Mouse (Mus musculus) c-Kit-negative CD71-positive TER-119-positive erythroid progenitor cells, embryonic 14.5 days (primary cell): Measurements from ENCODE around the gene Atp2a2.
A peak's percentile ranks its signal among the peaks of the same experiment; 100 is the strongest.
"Not testable (repeated sequence)": the region's sequence is repeated elsewhere in the genome, so short reads cannot be mapped to it uniquely, and the experiment has no call there.

Source experiments
- DNase-seq: peaks from one replicate; pipeline ENCODE4 v3.0.0-alpha.2; 2013; ENCODE audit warnings: low read depth, low spot score

Gene Atp2a2

GRCm38 (mm10) chr5:122450913-122451317 is 51.1 kb downstream of the Atp2a2 start:
- DNase-seq, result no peak

- DNase-seq, result no peak
Observed at GRCm38 (mm10) chr5:122449946-122450345, 52.1 kb downstream of the Atp2a2 start.

GRCm38 (mm10) chr5:122448869-122449268 is 53.2 kb downstream of the Atp2a2 start:
- DNase-seq, result no peak

GRCm38 (mm10) chr5:122447857-122448256 is 54.2 kb downstream of the Atp2a2 start:
- DNase-seq, result no peak

DNA sequence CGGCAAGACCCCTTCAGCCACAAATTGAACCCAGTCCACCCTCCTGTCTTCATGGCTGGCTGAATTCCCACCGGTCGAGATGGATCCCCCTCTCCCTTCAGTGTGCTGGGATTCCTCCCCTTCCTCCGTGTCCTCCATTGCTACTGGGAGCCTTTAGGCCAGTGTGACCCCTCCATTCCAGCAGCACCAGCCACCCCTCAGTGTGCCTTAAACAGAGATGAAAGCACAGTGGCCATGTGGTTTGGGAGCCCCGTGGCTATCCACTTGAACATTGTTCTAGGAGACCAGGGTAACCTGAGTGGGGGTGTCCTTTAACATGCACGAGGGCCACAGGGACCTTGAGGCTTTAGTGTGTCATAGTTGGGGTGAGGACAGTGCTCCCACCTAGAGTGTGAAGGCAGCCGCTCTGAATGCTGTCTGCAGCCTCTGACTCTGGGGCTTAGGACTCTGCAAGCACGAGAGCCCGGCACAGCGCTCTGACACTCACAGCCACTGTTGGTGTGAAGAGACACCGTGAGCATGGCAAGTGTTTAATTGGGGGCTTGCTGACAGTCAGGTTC is 56.9 kb downstream of the Atp2a2 start:
- no peak for DNase-seq

DNA sequence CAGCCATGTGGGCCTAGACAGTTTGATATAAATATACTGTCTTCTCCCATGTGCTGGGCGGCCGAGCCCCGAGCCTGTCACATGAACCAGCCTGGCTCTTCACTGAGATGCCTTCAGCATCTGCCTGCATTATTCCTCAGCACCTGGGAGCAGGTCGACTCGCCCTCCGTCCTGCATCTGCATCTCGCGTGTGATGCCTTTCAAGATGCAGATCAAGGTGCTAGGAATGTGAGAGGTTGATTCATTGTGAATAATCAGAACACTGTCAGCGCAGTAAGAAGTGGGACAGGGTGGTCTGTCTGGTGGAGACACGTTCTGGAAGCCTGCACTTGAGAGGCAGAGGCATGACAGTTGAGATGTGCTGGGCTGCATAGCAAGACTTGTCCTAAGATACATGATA is 57.5 kb downstream of the Atp2a2 start:
- DNase-seq, result no peak

DNA sequence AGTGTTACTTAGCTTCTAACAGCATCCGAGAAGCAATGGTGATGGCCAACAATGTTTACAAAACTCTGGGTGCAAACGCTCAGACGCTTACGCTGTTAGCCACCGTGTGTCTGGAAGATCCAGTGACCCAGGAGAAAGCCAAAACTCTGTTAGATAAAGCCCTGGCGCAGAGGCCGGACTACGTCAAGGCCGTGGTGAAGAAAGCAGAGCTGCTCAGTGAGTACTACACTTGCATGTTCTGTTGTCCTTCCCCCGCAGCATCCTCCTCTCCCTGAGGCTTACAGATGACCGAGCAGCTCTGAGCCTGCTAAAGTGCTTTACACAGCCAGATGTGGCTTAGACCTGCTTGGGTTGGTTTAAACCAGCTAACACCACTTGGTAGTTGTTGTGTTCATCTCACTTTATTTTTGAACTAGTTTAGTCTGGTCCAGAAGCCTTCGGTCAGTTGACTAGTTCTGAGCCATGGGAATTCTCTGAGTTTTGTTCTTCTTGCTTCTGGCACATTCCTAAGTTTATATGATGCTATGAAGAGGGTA is 61.9 kb downstream of the Atp2a2 start:
- no peak for DNase-seq

- DNase-seq, result no peak
Observed at GRCm38 (mm10) chr5:122439400-122440094, 62.5 kb downstream of the Atp2a2 start.

- no peak for DNase-seq
Observed at GRCm38 (mm10) chr5:122434541-122434940, 67.5 kb downstream of the Atp2a2 start.

DNA sequence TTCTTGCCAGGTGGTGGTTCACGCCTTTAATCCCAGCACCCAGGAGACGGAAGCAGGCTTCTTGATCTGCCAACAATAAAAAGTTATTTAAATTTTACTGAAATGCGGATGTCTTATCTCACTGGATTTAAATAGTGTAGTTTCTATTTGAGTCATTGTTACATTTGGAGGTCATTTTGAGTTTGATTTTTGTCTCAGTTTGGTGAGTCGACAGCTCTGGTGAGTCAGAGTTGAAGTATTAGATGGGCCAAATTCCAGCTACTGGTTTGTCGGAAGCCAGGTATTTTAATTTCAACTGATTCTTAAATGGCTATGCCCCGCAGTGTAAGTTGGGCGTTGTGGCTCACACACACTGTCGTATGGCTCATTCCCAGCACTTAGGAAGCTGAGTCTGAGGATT is 70.8 kb downstream of the Atp2a2 start:
- no peak for DNase-seq

GRCm38 (mm10) chr5:122430036-122430775 is 71.8 kb downstream of the Atp2a2 start:
- no peak for DNase-seq

- no peak for DNase-seq
Observed at GRCm38 (mm10) chr5:122425550-122425949, 76.5 kb downstream of the Atp2a2 start.

GRCm38 (mm10) chr5:122423083-122423482 is 78.9 kb downstream of the Atp2a2 start:
- DNase-seq, result no peak

DNA sequence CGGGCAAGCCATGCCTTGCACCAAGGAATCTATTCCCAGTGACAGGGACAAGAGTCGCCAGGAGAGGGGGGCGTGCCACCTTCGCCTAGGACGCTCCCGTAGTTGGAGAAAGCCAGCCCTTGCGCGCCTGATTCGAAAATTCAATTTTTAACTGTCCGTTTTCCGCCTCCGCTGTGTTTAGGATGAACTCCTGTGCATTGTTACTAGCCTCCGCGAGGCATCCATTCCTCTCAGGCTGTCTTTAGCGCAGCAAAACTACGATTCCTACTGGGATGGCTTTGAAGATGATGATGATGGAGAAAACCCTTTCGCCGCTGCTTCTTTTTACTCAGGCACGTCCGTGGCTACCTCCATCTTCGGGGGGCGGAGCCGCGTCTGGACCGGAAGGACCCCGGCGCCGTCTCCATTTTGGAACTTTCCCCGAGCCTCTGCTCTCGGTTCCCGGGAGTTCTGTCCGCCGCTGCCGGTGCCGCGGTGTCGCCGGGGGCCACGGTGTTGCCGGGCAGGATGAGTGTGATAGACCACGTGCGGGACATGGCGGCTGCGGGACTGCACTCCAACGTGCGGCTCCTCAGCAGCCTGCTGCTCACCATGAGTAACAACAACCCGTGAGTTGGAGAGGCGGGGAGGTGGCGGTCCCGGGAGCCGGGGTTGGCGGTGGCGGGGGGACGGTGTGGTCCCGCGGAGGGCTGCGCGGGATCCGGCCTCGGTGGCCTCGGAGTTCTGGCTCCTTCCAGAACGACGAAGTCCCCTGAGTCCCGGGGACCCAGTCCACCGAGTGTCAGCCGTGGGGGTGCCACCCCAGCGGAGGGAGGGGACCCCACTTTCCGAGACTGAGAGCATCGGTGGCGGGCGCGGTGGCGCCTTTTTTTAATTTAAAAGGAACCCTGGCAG is 79.7 kb downstream of the Atp2a2 start:
- peak; percentile 86 for DNase-seq

DNA sequence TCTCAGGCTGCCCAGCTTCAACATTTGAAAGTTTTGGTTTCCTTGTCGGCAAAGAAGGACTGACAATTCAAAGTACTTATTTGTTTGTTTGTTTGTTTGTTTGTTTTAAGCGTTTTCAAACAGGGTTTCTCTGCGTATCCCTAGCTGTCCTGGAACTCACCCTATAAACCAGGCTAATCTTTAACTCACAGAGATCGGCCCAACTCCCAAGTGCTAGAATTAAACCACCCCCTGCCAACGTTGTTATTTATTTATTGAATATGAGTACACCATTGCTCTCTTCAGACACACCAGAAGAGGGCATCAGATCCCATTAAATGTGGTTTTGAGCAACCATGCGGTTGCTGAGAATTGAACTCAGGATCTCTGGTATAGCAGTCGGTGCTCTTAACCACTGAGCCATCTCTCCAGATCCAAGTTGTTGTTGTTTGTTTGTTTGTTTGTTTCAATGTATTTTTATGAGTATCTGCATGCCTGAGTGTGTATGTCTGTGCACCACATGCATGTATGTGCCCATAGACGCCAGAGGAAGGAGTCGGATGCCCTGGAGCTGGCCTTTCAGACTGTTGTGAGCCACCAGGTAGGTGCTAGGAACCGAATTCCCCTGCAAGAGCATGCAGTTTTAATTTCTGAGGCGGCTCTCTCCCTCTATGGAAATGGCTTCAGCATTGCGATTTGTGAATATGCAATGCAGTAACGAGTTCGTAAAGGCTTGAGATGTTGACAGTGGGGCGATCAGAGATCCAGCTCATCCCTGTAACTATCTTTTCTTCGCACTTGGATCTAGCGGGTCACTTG is 80.6 kb downstream of the Atp2a2 start, which contains the start of gene Anapc7:
Anapc7 (plus strand) TSS at position 423 of the 798 bp plus-strand sequence.
- no peak for DNase-seq

DNA sequence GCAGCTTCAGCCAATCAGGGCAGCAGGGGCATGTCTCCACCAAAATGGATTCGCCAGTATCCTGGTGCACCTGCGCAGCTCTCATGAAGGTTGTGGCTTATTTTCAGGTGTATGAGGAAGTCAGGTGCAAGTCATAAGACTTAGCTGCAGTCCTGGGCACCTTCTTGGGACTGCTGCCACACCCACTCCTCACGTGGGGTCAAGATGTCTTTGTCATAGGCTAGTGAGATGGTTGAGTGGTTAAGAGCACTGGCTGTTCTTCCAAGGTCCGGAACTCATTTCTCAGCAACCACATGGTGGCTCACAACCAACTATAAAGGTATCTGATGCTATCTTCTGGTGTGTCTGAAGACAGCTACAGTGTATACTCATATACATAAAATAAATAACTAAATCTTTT is 81.3 kb downstream of the Atp2a2 start:
- DNase-seq, result not testable (repeated sequence)

DNA sequence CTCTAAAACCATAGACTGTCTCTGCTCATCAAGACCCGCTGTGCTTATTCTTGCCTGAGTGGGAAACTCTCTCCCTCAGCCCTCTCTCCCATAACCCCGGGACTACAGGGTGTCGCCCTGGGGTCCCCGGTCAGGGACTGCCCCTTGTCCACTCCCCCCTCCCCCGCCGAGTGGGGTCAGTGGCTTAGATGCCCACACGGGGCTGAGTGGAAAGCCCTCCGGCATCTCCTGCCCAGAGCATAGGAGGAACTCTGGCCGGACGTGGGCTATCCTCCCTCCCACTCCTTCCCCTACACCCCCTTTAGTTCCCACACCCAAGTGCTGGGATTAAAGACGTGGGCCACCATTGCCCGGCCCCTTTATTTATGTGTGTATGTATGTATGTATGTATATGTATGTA is 86.6 kb downstream of the Atp2a2 start:
- no peak for DNase-seq

DNA sequence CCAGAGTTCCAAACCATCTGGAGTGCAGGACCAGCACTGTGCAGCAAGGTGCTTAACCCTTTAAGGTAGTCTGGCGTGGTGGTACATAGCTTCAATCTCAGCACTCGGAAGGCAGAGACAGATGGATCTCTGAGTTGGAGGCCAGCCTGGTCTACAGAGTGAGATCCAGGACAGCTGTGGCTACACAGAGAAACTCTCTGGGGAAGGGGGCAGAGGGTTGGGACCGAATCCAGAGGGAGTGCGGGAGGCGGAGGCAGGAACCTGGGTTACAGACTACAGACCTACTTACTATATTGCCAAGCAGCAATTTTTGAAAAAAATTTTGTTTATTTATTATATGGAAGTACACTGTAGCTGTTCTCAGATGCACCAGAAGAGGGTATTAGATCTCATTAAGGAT is 87.7 kb downstream of the Atp2a2 start:
- no peak for DNase-seq

- DNase-seq, result no peak
Observed at GRCm38 (mm10) chr5:122412826-122413225, 89.2 kb downstream of the Atp2a2 start.

DNA sequence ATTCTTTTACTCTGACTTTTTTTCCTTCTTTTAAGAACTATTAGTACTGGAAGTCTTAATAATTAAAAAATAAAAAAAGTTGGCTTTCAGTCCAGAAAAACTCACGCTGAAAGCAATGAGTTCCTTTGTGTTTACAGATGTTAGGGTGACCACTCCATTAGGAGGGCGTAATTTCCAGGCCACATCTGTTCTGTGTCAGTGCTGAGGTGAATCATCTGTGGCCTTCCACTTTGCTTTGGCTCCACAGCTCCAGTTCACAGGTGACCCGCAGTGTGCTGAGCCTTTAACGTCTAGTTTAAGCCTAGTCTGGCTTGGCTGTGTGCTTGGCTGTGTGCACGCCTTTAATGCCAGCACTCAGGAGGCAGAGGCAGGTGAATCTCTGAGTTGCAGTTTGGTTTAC is 90.1 kb downstream of the Atp2a2 start:
- no peak for DNase-seq
